Mouse (Mus musculus): ENCODE results near the gene Washc4. TPM values are rescaled to one million over a fixed set of nuclear protein-coding genes. Genes with fewer than 3 reads are reported as not detected.

Gene Washc4
- polyA plus RNA-seq, 1 experiment from 2014 or later: 37.2 TPM

DNA sequence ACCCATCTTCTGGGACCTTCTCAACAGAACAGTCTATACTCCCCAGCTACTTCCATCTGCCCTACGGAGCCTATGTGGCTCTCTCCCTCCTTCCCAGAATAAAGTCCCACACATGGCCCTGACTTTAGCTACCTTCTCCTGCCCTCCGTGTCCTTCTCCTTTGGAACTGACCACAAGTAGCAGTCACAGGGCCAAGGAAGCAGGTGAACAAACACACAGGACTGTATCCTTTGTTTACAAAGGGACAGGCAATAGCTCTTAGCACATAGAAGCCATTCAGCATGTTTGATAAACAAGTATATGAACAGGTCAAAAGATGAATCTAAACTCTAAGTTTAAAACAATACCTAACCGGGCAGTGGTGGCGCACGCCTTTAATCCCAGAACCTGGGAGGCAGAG lies 86.3 kb downstream of the Washc4 start:
- no peaks in the 10 kb centered on the region for H3K27me3 ChIP-seq (ENCODE audit: insufficient read depth, low read length)
- H3K4me1 ChIP-seq (ENCODE audit: insufficient read depth, low read length): peaks cover 28% of the 10 kb centered on the region
- H3K27ac ChIP-seq (ENCODE audit: low read length): no peak overlapping the region; the same call in 1 of the 2 replicates
- no peaks in the 10 kb centered on the region; the same call in 1 of the 2 replicates for H3K36me3 ChIP-seq (ENCODE audit: insufficient read depth, low read length)
- H3K9ac ChIP-seq (replicated peaks; ENCODE audit: low read length): no peak overlapping the region
- no peak for ATAC-seq (ENCODE audit: low FRiP score, low TSS enrichment)
- no peaks in the 10 kb centered on the region for H3K9me3 ChIP-seq (ENCODE audit: low read length)
- WGBS: 87% methylated on average over 5 of the region's 5 CpGs
- H3K4me3 ChIP-seq (ENCODE audit: low read length): no peak overlapping the region
- H3K4me2 ChIP-seq (replicated peaks; ENCODE audit: low read depth, low read length): no peak overlapping the region

DNA sequence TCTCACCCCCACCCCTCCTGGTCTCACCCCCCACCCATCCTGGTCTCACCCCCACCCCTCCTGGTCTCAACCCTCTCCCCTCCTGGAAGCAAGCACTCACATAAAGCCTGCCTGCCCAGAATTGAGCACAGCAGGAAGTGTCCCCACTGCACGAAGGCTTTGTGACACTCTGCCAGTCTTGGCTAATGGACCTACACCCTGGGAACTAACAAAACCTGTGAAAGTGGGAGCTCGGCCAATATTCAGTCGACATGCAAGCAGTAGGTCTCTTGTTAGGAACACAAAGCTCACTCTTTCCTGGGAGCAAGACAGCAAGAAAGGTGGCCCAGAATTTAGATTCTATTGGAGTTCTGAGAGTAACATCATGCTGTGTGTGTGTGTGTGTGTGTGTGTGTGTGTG lies 87.3 kb downstream of the Washc4 start:
- no peak overlapping the region for H3K9ac ChIP-seq (replicated peaks; ENCODE audit: low read length)
- no peak overlapping the region for H3K4me3 ChIP-seq (ENCODE audit: low read length)
- 78% methylated on average over 3 of the region's 3 CpGs for WGBS
- no peaks in the 10 kb centered on the region for H3K9me3 ChIP-seq (ENCODE audit: low read length)
- ATAC-seq (ENCODE audit: low FRiP score, low TSS enrichment): no peak
- no peaks in the 10 kb centered on the region; the same call in 1 of the 2 replicates for H3K36me3 ChIP-seq (ENCODE audit: insufficient read depth, low read length)
- peaks cover 28% of the 10 kb centered on the region for H3K4me1 ChIP-seq (ENCODE audit: insufficient read depth, low read length)
- H3K4me2 ChIP-seq (replicated peaks; ENCODE audit: low read depth, low read length): no peak overlapping the region
- H3K27ac ChIP-seq (ENCODE audit: low read length): no peak overlapping the region
- H3K27me3 ChIP-seq (ENCODE audit: insufficient read depth, low read length): no peaks in the 10 kb centered on the region

DNA sequence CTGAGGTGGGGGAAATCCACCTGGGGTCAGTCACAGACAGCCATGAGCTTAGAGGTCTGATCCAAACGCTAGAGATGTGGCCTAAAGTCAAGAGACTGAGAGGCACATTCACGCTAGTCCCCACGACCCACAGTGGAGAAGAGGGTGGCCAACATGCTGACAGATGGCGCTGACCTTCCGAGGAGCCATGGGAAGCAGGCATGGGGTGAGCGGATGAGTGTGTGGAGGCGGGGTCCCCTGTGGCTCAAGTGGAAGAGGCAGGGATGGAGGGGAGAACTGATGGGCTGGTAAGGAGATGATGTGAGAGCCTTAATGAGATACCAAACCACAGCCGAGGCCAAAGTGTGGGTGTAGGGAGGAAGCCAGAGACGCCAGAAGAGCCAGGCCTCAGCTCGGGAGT lies 88.2 kb downstream of the Washc4 start:
- Histone ChIP-seq H3K36me3 (ENCODE audit: insufficient read depth, low read length) (no peaks in the 10 kb centered on the region; the same call in 1 of the 2 replicates), H3K27me3 (ENCODE audit: insufficient read depth, low read length) (no peaks in the 10 kb centered on the region), H3K4me1 (ENCODE audit: insufficient read depth, low read length) (peaks cover 28% of the 10 kb centered on the region), H3K9ac (replicated peaks; ENCODE audit: low read length) (no peak overlapping the region), H3K9me3 (ENCODE audit: low read length) (no peaks in the 10 kb centered on the region), H3K4me3 (ENCODE audit: low read length) (no peak overlapping the region), H3K27ac (ENCODE audit: low read length) (no peak overlapping the region), H3K4me2 (replicated peaks; ENCODE audit: low read depth, low read length) (no peak overlapping the region)
- WGBS: 80% methylated on average over 10 of the region's 10 CpGs
- ATAC-seq (ENCODE audit: low FRiP score, low TSS enrichment): 0 out of 2 replicates have a peak, but pooled peaks have one; percentile 7

DNA sequence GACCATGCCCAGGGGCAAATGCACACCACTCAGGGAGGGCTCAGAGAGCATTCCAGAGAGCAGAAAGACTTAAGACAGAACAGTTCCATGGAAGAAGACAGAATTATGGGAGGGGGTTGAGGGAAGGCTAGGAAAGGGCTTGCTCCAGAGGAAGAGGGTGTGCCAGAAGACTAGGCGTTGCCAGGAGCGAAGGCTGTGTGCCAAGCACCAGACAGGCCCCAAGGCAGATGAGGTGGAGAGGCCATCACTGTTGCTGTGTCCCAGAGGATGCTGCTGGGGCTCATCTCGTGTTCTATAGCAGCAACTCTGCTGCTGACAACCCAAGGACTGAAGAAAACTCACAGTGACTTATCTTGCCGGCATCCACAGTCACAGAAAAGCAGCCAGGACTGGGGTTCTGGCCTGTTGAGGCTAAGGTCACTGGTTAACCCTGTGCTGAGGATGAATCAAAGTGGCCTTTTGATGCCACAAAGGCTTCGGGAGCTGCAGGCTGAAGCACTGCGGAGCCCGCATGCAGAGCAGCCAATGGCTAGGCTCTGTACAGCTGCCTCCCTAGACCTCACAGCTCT lies 89.3 kb downstream of the Washc4 start:
- no peak for ATAC-seq (ENCODE audit: low FRiP score, low TSS enrichment)
- no peak overlapping the region for H3K27ac ChIP-seq (ENCODE audit: low read length)
- H3K27me3 ChIP-seq (ENCODE audit: insufficient read depth, low read length): no peaks in the 10 kb centered on the region
- 75% methylated on average over 7 of the region's 7 CpGs for WGBS
- H3K9me3 ChIP-seq (ENCODE audit: low read length): no peaks in the 10 kb centered on the region
- peaks cover 30% of the 10 kb centered on the region for H3K4me1 ChIP-seq (ENCODE audit: insufficient read depth, low read length)
- no peak overlapping the region for H3K4me3 ChIP-seq (ENCODE audit: low read length)
- H3K9ac ChIP-seq (replicated peaks; ENCODE audit: low read length): no peak overlapping the region
- H3K36me3 ChIP-seq (ENCODE audit: insufficient read depth, low read length): no peaks in the 10 kb centered on the region; the same call in 1 of the 2 replicates
- H3K4me2 ChIP-seq (replicated peaks; ENCODE audit: low read depth, low read length): no peak overlapping the region

DNA sequence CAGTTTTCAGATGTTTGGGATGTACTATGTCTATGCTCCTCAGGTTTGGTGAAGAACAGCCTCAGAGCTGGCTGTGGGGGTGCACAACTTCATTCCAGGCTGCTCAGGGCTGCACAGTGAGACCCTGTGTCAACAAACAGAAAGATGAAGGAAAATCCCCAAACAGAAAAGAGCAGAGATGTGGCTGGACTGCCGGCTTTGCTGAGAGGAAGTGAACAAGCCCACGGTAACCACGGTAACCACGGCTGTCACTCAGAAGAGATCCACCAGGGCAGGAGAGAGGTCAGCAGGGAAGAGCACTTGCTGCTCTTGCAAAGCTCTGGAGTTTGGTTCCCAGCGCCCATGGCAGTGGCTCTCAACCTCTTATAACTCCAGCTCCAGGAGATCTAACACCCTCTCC lies 90.9 kb downstream of the Washc4 start:
- H3K4me2 ChIP-seq (replicated peaks; ENCODE audit: low read depth, low read length): no peak overlapping the region
- no peak overlapping the region for H3K9ac ChIP-seq (replicated peaks; ENCODE audit: low read length)
- H3K9me3 ChIP-seq (ENCODE audit: low read length): no peaks in the 10 kb centered on the region
- no peak overlapping the region for H3K27ac ChIP-seq (ENCODE audit: low read length)
- no peaks in the 10 kb centered on the region; the same call in 1 of the 2 replicates for H3K36me3 ChIP-seq (ENCODE audit: insufficient read depth, low read length)
- H3K4me1 ChIP-seq (ENCODE audit: insufficient read depth, low read length): peaks cover 23% of the 10 kb centered on the region
- H3K4me3 ChIP-seq (ENCODE audit: low read length): no peak overlapping the region
- WGBS: 25% methylated on average over 5 of the region's 5 CpGs
- no peaks in the 10 kb centered on the region for H3K27me3 ChIP-seq (ENCODE audit: insufficient read depth, low read length)
- no peak for ATAC-seq (ENCODE audit: low FRiP score, low TSS enrichment)

DNA sequence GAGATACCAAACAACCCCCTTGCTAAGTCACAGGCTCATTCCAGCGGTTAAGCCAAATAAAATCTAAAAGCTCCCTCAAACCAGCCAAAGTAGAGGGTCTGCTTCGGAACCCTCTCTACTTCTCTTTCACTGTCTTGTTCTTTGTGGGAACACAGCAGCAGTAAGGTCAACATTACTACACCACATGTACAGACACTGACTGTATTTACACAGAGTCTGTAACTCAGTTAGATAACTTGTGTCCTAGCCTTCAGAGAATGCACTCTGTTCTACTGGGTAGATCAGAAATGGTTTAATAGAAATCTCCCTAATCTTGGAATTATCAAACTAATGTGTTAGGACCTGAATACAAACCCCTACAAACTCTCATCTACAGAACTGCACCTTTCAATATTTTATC lies 92.6 kb downstream of the Washc4 start:
- H3K9me3 ChIP-seq (ENCODE audit: low read length): no peaks in the 10 kb centered on the region
- peaks cover 4% of the 10 kb centered on the region; the same call in 1 of the 2 replicates for H3K36me3 ChIP-seq (ENCODE audit: insufficient read depth, low read length)
- H3K27ac ChIP-seq (ENCODE audit: low read length): no peak overlapping the region
- peaks cover 18% of the 10 kb centered on the region for H3K4me1 ChIP-seq (ENCODE audit: insufficient read depth, low read length)
- no peak overlapping the region for H3K4me2 ChIP-seq (replicated peaks; ENCODE audit: low read depth, low read length)
- no peak for ATAC-seq (ENCODE audit: low FRiP score, low TSS enrichment)
- H3K27me3 ChIP-seq (ENCODE audit: insufficient read depth, low read length): no peaks in the 10 kb centered on the region
- H3K4me3 ChIP-seq (ENCODE audit: low read length): no peak overlapping the region
- 92% methylated on average over 2 of the region's 2 CpGs for WGBS
- no peak overlapping the region for H3K9ac ChIP-seq (replicated peaks; ENCODE audit: low read length)

DNA sequence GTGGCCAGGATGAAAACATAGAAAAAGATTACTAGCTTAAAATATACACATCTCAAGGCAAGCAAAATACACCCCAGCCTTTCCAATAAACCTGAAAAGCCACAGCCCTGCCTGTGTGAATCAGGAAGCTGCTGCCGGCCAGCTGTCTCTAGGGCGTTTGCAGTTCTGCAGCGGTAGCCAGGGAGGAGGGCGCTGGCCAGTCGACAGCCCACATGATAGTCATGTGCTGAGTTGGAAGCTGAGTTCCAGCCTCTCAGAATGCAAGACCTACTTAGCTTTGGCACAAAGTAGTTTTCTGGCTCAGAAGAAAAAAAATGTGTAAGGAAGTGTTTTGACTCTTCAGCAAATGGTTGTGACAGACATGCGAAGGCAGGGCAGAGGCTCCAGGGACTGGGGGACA lies 93.7 kb downstream of the Washc4 start:
- Histone ChIP-seq H3K27me3 (ENCODE audit: insufficient read depth, low read length) (no peaks in the 10 kb centered on the region), H3K27ac (ENCODE audit: low read length) (no peak overlapping the region), H3K9ac (replicated peaks; ENCODE audit: low read length) (no peak overlapping the region), H3K4me2 (replicated peaks; ENCODE audit: low read depth, low read length) (no peak overlapping the region), H3K4me1 (ENCODE audit: insufficient read depth, low read length) (peaks cover 15% of the 10 kb centered on the region), H3K4me3 (ENCODE audit: low read length) (no peak overlapping the region), H3K36me3 (ENCODE audit: insufficient read depth, low read length) (0 out of 2 replicates have a peak, but pooled peaks cover 4% of the 10 kb centered on the region), H3K9me3 (ENCODE audit: low read length) (no peaks in the 10 kb centered on the region)
- no peak for ATAC-seq (ENCODE audit: low FRiP score, low TSS enrichment)
- WGBS: 37% methylated on average over 6 of the region's 6 CpGs

DNA sequence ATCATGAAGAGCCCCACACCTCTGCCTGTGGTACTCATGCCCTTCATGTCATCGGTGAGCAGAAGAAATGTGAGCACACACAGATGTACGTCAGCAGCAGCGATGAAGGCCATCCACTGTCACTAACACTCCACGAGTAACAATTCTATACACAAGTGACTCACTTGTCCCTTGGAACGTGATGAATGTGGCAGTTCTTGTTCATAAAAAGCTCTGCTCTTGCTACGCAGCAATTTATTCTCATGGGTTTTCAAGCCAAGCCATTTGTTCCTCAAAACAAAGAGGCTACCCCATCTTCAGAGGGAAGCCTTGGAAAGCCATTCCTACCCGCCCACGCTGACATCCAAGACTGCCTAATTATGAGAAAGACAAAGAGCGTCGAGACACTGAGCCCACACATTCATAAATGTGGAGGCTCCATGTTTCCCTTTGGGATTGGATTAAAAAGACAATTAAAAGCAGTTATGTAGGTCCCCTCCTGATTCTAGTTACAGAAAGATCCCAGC lies 96.4 kb downstream of the Washc4 start:
- no peaks in the 10 kb centered on the region for H3K9me3 ChIP-seq (ENCODE audit: low read length)
- 0 out of 2 replicates have a peak, but pooled peaks cover 2% of the 10 kb centered on the region for H3K4me1 ChIP-seq (ENCODE audit: insufficient read depth, low read length)
- no peak overlapping the region for H3K4me3 ChIP-seq (ENCODE audit: low read length)
- no peak for ATAC-seq (ENCODE audit: low FRiP score, low TSS enrichment)
- H3K9ac ChIP-seq (replicated peaks; ENCODE audit: low read length): no peak overlapping the region
- H3K4me2 ChIP-seq (replicated peaks; ENCODE audit: low read depth, low read length): no peak overlapping the region
- 80% methylated on average over 10 of the region's 10 CpGs for WGBS
- H3K27me3 ChIP-seq (ENCODE audit: insufficient read depth, low read length): no peaks in the 10 kb centered on the region
- 0 out of 2 replicates have a peak, but pooled peaks cover 4% of the 10 kb centered on the region for H3K36me3 ChIP-seq (ENCODE audit: insufficient read depth, low read length)
- no peak overlapping the region for H3K27ac ChIP-seq (ENCODE audit: low read length)

DNA sequence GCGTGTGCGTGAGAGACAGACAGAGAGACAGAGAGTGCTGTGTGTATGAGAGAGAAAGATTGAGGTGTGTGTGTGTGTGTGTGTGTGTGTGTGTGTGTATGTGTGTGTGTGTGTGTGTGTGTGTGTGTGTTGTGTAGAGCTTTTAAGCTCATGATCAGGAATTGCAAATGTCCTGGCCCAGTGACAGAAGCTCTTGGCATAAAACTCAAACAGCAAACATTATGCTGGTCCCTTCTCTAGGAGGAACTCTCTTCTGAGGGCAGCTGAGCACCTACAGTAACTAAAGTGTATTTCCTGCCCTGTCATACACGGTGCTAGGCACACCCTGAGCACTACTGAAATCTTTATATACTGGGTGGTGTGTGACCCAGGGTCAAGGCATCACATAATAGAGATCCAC lies 98.1 kb downstream of the Washc4 start:
- WGBS: 85% methylated on average over 3 of the region's 3 CpGs
- Histone ChIP-seq H3K4me2 (replicated peaks; ENCODE audit: low read depth, low read length) (no peak overlapping the region), H3K27ac (ENCODE audit: low read length) (no peak overlapping the region), H3K36me3 (ENCODE audit: insufficient read depth, low read length) (0 out of 2 replicates have a peak, but pooled peaks cover 4% of the 10 kb centered on the region), H3K4me1 (ENCODE audit: insufficient read depth, low read length) (peaks cover 8% of the 10 kb centered on the region), H3K9ac (replicated peaks; ENCODE audit: low read length) (no peak overlapping the region), H3K27me3 (ENCODE audit: insufficient read depth, low read length) (no peaks in the 10 kb centered on the region), H3K9me3 (ENCODE audit: low read length) (no peaks in the 10 kb centered on the region), H3K4me3 (ENCODE audit: low read length) (no peak overlapping the region)
- no peak for ATAC-seq (ENCODE audit: low FRiP score, low TSS enrichment)

DNA sequence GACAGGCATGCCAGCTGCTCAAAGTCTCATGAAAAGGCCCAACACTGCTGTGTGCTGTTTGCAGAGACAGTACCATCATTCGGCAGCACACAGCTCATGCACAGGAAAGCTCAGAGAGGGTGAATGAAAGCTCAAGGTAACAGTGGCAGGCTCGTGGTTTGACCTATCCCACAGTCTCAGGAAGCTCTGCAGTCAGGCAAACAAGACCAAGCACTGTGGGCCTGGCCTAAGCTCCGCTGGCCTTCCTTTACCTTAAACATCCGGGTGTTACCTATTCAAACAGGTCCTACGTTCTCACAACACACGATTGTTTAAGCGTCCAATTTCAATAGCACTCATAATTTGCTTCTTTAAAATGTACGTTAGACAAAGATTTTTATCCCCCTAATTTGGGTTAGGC lies 100.6 kb downstream of the Washc4 start:
- H3K27ac ChIP-seq (ENCODE audit: low read length): no peak overlapping the region
- no peak for ATAC-seq (ENCODE audit: low FRiP score, low TSS enrichment)

More for the DNA sequence above, 100.6 kb downstream of the Washc4 start:
- Histone ChIP-seq H3K36me3 (ENCODE audit: insufficient read depth, low read length) (0 out of 2 replicates have a peak, but pooled peaks cover 4% of the 10 kb centered on the region), H3K9ac (replicated peaks; ENCODE audit: low read length) (no peak overlapping the region), H3K4me1 (ENCODE audit: insufficient read depth, low read length) (peaks cover 21% of the 10 kb centered on the region), H3K9me3 (ENCODE audit: low read length) (no peaks in the 10 kb centered on the region), H3K27me3 (ENCODE audit: insufficient read depth, low read length) (no peaks in the 10 kb centered on the region), H3K4me2 (replicated peaks; ENCODE audit: low read depth, low read length) (no peak overlapping the region), H3K4me3 (ENCODE audit: low read length) (no peak overlapping the region)
- WGBS: 88% methylated on average over 8 of the region's 8 CpGs

Data from kidney, embryonic 16.5 days (tissue).